Mouse (Mus musculus) thymus, postnatal 10 days (tissue): ENCODE results near the gene Osbpl6.

Experiments
- DNase-seq, 2 experiments: peaks; one replicate each; pipeline ENCODE4 v3.0.0; 2021; ENCODE audit warnings: low spot score in 2 of 2

Osbpl6 gene

GRCm38 (mm10) chr2:76647883-76648570, 241.7 kb downstream of the Osbpl6 start, which contains the start of the genes Prkra and Pjvk:
TSS of gene Prkra (minus strand) at chr2:76648015.
TSS of gene Pjvk (plus strand) at chr2:76648476.
- DNase-seq: peak; percentile 85 to 92

GRCm38 (mm10) chr2:76648666-76649141, 242.4 kb downstream of the Osbpl6 start:
- no peak for DNase-seq
